Mouse (Mus musculus) MN1 (cell line): ENCODE measurements at regions not wholly inside any gene's neighbourhood (a gene's known extent, or its start where the extent isn't known, plus 50 kb on each side); places are given as distances from the start of the nearest gene placed in this dataset.

Source experiments
- DNase-seq: peaks from one replicate; pipeline ENCODE4 v3.0.0-alpha.2; 2016; ENCODE audit warnings: low spot score

GRCm38 (mm10) chr1:186572651-186573050, 133.1 kb downstream of the Tgfb2 start:
- DNase-seq, result no peak

- DNase-seq, result no peak
Measured at GRCm38 (mm10) chr1:186572092-186572491, 133.7 kb downstream of the Tgfb2 start.

GRCm38 (mm10) chr1:186568496-186568895, 137.3 kb downstream of the Tgfb2 start:
- no peak for DNase-seq

GRCm38 (mm10) chr1:186568076-186568475, 137.7 kb downstream of the Tgfb2 start:
- no peak for DNase-seq

- no peak for DNase-seq
Measured at GRCm38 (mm10) chr1:186567136-186567826, 138.5 kb downstream of the Tgfb2 start.

- DNase-seq, result no peak
Measured at GRCm38 (mm10) chr1:186562027-186562426, 143.8 kb downstream of the Tgfb2 start.

GRCm38 (mm10) chr1:186555441-186555975, 150.3 kb downstream of the Tgfb2 start:
- no peak for DNase-seq

GRCm38 (mm10) chr1:186554520-186555010, 151.2 kb downstream of the Tgfb2 start:
- no peak for DNase-seq

GRCm38 (mm10) chr1:186552689-186553088, 153.1 kb downstream of the Tgfb2 start:
- no peak for DNase-seq

- DNase-seq, result no peak
Measured at GRCm38 (mm10) chr1:186550265-186550885, 155.4 kb downstream of the Tgfb2 start.

- no peak for DNase-seq
Measured at GRCm38 (mm10) chr1:186549207-186549606, 156.6 kb downstream of the Tgfb2 start.

- no peak for DNase-seq
Measured at GRCm38 (mm10) chr1:186546386-186547185, 159.2 kb downstream of the Tgfb2 start.

GRCm38 (mm10) chr1:186540070-186540469, 165.7 kb downstream of the Tgfb2 start:
- DNase-seq, result no peak

GRCm38 (mm10) chr1:186538233-186538632, 167.6 kb downstream of the Tgfb2 start:
- no peak for DNase-seq

- DNase-seq, result no peak
Measured at GRCm38 (mm10) chr1:186515976-186516375, 189.8 kb downstream of the Tgfb2 start.

GRCm38 (mm10) chr1:186515071-186515470, 190.7 kb downstream of the Tgfb2 start:
- no peak for DNase-seq

- DNase-seq, result no peak
Measured at GRCm38 (mm10) chr1:186513861-186514260, 191.9 kb downstream of the Tgfb2 start.

GRCm38 (mm10) chr1:186510531-186510930, 195.3 kb downstream of the Tgfb2 start:
- no peak for DNase-seq

GRCm38 (mm10) chr1:186508358-186508757, 197.4 kb downstream of the Tgfb2 start:
- DNase-seq, result no peak

GRCm38 (mm10) chr1:186507956-186508355, 197.8 kb downstream of the Tgfb2 start:
- DNase-seq, result no peak

GRCm38 (mm10) chr1:186506517-186506916, 199.3 kb downstream of the Tgfb2 start:
- DNase-seq, result no peak

GRCm38 (mm10) chr1:186505912-186506311, 199.9 kb downstream of the Tgfb2 start:
- no peak for DNase-seq
